Mouse (Mus musculus): Measurements from ENCODE around the gene Gm21988.

Gene Gm21988

GRCm38 (mm10) chr11:70219873-70220272, 19.8 kb downstream of the Gm21988 start:
- in situ Hi-C loops (cut with MboI; ENCODE audit: low sequenced_read_pairs) = no loop called here

DNA sequence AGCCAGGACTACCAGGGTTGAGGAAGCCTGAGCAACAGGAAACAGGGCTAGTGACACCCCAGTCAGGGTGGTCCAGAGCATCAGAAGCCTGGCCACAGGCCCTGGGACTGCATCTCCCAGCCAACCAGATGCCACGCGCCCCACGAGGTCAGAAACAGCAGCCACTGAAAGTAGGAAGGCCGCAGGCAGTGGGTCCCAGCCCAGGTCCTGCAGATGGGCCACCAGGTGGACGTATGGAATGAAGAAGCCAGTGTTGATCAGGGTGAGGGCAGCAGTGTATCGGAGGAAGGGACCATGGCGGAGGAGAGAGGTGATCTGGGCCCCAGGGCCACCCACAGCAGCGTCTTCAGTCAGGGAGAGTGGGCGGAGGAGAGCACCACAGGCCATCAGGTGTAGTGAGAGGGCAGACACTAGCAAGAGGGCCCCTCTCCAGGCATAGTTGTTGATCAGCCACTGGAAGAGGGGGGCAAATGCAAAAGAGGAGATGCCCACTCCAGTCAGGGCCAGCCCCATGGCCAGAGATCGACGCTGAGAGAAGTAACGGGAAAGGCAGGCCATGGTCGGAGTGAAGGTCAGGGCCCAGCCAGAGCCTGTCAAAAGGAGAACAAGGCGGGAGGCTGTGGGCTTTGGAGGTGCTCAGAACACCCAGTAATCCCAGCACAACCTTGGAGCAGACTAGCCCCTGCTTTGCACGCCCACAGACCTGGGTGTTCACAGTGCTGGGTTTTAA, 20.7 kb downstream of the Gm21988 start:
- in situ Hi-C loops (cut with MboI; ENCODE audit: low sequenced_read_pairs) = no loop called here

GRCm38 (mm10) chr11:70218039-70218438, 21.6 kb downstream of the Gm21988 start:
- in situ Hi-C loops (cut with MboI; ENCODE audit: low sequenced_read_pairs) = no loop called here

GRCm38 (mm10) chr11:70216103-70216502, 23.5 kb downstream of the Gm21988 start:
- in situ Hi-C loops (cut with MboI; ENCODE audit: low sequenced_read_pairs) = no loop called here

- in situ Hi-C loops (cut with MboI; ENCODE audit: low sequenced_read_pairs) = no loop called here
Measured at GRCm38 (mm10) chr11:70215301-70215700, 24.3 kb downstream of the Gm21988 start.

- in situ Hi-C loops (cut with MboI; ENCODE audit: low sequenced_read_pairs) = no loop called here
Measured at GRCm38 (mm10) chr11:70214856-70215209, 24.8 kb downstream of the Gm21988 start.

DNA sequence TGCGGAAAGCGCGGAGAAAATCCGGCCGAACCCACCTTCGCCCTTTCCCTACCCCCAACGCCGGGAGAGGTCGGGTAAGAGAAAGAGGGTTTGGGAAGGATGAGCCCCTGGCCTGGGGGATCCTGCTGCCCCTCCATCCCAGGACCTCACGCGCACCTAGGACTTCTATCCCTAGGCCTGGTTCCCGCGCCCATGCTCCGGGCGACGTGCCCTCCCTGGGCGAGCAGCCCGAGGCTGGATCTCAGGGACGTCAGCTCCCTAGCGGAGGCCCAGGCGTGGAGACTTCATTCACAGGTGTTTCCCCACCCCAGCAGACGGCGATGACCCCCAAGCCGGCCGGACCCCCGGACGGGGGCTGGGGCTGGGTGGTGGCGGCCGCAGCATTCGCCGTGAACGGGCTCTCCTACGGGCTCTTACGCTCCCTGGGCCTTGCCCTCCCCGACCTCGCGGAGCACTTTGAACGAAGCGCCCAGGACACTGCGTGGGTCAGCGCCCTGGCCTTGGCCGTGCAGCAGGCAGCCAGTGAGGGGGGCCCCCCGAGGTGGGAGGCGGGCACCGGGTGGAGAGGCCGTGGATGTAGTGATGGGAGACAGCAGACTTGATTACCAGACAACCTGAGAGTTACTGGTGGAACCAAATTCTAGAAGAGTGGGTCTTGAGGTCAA, 25.3 kb downstream of the Gm21988 start:
- in situ Hi-C loops (cut with MboI; ENCODE audit: low sequenced_read_pairs) = no loop called here

GRCm38 (mm10) chr11:70213736-70214135, 25.9 kb downstream of the Gm21988 start:
- in situ Hi-C loops (cut with MboI; ENCODE audit: low sequenced_read_pairs) = no loop called here

DNA sequence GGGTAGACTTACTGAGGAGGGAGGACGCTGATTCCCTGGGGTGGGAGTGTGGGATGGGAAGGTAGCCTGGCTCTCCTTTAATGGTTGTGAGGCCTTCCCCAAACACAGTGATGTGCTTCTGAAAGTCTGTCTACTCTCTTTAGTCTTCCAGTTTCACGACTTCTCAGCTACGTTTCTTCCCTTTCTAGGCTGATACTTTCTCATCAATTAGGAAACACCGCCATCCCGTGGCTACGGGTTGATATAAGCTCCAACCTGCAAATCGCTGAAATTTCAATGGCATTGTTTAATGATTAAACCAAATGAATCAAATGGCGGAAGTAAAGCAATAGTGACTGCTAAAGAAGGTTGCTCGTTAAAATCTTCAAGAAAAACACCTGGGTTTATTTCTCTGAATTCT, 26.7 kb downstream of the Gm21988 start:
- in situ Hi-C loops (cut with MboI; ENCODE audit: low sequenced_read_pairs) = no loop called here

- in situ Hi-C loops (cut with MboI; ENCODE audit: low sequenced_read_pairs) = no loop called here
Measured at GRCm38 (mm10) chr11:70212423-70212822, 27.2 kb downstream of the Gm21988 start, which contains the start of gene Slc16a11. Gene Slc16a11 (plus strand): TSS chr11:70212752.

- in situ Hi-C loops (cut with MboI; ENCODE audit: low sequenced_read_pairs) = no loop called here
Measured at GRCm38 (mm10) chr11:70211972-70212371, 27.7 kb downstream of the Gm21988 start.

- in situ Hi-C loops (cut with MboI; ENCODE audit: low sequenced_read_pairs) = no loop called here
Measured at GRCm38 (mm10) chr11:70210681-70211080, 28.9 kb downstream of the Gm21988 start.

DNA sequence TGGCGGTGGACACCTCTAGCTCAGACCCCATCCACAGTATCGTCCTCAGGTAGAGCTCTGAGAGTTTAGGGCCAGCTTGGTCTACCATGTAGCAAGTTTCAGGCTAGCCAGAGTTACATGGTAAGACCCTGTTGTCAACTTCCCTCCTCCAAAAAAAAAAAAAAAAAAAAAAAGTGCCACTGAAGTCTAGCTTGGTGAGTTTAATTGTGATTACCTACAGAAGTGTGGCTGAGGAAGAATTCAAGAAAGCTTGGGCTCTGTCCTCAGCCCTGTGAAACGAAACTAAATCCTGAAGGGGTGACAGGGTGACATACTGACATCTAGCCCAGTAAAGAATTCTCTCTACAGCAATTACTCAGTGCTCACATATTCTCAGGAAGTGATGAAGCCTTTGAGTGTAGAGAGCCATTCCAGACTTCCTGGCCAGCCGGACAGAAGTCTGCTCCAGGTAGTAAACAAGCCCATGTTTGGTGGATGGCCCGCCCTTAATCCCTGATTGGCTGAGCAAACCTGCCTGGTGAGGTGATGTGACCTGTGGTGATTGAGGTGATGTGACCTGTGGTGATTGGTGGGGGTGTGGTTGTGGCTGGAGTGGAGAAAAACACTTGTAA, 30.7 kb downstream of the Gm21988 start:
- in situ Hi-C loops (cut with MboI; ENCODE audit: low sequenced_read_pairs) = no loop called here

DNA sequence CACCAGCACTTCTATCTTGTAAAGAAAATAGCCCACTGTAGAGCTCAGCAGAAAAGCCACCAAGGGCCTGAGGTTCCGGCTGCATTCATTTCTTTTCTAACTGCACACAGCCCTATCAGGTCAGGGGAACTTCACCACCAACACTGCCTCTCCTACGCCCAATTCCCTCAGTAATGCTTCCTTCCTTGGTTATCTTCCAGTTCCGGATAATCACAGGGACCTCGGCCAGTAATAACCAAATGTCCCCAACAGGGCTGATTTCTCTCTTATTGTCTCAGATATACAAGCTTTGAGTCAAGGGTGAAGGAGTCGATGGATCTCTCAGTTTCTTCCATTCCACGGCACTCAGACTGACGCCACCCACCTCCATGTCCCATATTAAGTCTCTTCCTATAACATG, 32.3 kb downstream of the Gm21988 start:
- in situ Hi-C loops (cut with MboI; ENCODE audit: low sequenced_read_pairs) = no loop called here

GRCm38 (mm10) chr11:70206801-70207200, 32.8 kb downstream of the Gm21988 start:
- in situ Hi-C loops (cut with MboI; ENCODE audit: low sequenced_read_pairs) = no loop called here

DNA sequence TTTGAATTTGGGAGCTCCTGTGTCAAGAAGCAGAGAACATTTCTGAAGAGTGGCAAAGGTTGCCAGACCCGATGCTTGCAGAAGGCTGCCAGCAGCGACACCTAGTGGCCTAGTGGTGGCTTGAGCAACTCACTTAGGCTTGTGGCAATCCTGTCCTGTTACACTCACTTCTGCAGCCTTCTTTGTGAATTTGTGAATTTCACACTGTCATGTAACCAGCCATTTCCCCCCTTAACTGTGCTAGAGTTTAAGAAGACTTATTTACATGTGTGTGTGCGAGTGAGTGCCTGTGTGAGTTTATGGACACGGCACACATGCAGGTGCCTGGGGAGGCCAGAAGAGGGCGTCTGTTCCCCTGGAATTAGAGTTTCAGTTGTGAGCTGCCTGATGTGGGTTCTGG, 37.9 kb downstream of the Gm21988 start:
- in situ Hi-C loops (cut with MboI; ENCODE audit: low sequenced_read_pairs) = no loop called here

GRCm38 (mm10) chr11:70200036-70200608, 39.5 kb downstream of the Gm21988 start:
- in situ Hi-C loops (cut with MboI; ENCODE audit: low sequenced_read_pairs) = no loop called here

GRCm38 (mm10) chr11:70199107-70199506, 40.5 kb downstream of the Gm21988 start:
- in situ Hi-C loops (cut with MboI; ENCODE audit: low sequenced_read_pairs) = loop anchor here (25.0 kb wide), 1 partner anchor 137 kb away; the partner anchor contains the start of gene Asgr1

DNA sequence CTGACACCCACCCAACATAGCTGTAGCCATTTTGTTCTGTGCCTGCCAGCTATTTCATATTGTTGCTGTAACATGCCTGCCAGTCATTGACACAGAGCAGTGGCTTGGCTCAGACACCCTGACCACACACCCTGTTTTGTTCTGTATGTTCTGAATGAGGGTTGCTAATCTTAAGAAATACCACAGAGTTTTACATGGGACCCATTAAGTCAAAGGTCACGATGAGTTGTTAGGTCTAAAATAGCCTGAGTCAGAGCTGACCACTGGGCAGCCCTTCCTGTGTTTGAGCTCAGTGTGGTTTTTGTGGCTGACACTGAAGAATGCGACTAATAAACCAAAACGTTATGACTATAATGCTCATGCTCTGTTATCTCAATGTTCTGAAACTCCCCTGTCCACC, 41.3 kb downstream of the Gm21988 start:
- in situ Hi-C loops (cut with MboI; ENCODE audit: low sequenced_read_pairs) = loop anchor here (25.0 kb wide), 1 partner anchor 136 kb away; the partner anchor contains the start of gene Asgr1

GRCm38 (mm10) chr11:70193354-70194285, 46.0 kb downstream of the Gm21988 start:
- in situ Hi-C loops (cut with MboI; ENCODE audit: low sequenced_read_pairs) = loop anchor here (25.0 kb wide), 1 partner anchor 131 kb away; the partner anchor contains the start of gene Asgr1

Measured in CH12F3 (cell line).